Mouse (Mus musculus): ENCODE data around the gene Man2b1. TPM values are rescaled to one million over a fixed set of nuclear protein-coding genes. Genes with fewer than 3 reads are reported as not detected.
A peak's percentile ranks its signal among the peaks of the same experiment; 100 is the strongest.
"Not testable (repeated sequence)": the region's sequence is repeated elsewhere in the genome, so short reads cannot be mapped to it uniquely, and the experiment has no call there.

The Man2b1 gene
- total RNA-seq, 2 experiments from 2014 or later, result 30.4 to 37.8 TPM

DNA sequence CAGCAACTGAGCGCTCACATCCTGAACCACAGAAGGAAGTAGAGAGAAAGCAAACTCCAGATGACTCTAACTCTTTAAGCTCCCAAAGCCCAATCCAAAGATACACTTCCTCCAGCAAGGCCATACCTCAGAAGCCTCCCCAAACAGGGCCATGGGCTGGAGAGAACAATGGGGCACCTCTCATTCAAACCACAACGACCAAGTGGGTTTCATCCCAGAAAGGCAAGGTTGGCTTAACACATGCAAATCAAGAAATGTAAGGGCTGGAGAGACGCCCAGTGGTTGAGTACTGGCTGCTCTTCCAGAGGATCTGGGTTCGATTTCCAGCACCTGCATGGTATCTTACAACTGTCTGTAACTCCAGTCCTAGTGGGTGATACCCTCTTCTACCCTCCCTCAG lies 32.4 kb downstream of the Man2b1 start:
- intact Hi-C loops (cut with DNase I), result no loop called here
- DNase-seq, result no peak

DNA sequence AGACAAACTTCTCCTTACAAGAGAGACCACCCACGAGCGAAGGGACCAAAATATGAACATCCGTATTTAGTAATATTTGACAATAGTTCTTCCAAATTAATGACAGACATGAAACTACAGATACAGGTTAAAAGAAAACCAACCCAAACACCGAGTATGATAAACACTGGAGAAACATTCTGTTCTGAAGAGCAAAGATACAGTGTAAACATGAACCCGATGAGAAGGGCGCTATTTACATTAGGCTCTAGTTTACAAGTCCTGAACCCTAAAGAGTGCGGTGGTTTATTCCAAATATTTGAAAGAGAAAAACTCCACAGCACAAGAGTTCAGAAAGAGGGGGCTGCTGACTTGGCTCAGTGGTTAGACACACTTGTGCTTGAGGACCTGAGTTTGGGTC lies 33.9 kb downstream of the Man2b1 start:
- intact Hi-C loops (cut with DNase I), result no loop called here
- DNase-seq, result no peak

DNA sequence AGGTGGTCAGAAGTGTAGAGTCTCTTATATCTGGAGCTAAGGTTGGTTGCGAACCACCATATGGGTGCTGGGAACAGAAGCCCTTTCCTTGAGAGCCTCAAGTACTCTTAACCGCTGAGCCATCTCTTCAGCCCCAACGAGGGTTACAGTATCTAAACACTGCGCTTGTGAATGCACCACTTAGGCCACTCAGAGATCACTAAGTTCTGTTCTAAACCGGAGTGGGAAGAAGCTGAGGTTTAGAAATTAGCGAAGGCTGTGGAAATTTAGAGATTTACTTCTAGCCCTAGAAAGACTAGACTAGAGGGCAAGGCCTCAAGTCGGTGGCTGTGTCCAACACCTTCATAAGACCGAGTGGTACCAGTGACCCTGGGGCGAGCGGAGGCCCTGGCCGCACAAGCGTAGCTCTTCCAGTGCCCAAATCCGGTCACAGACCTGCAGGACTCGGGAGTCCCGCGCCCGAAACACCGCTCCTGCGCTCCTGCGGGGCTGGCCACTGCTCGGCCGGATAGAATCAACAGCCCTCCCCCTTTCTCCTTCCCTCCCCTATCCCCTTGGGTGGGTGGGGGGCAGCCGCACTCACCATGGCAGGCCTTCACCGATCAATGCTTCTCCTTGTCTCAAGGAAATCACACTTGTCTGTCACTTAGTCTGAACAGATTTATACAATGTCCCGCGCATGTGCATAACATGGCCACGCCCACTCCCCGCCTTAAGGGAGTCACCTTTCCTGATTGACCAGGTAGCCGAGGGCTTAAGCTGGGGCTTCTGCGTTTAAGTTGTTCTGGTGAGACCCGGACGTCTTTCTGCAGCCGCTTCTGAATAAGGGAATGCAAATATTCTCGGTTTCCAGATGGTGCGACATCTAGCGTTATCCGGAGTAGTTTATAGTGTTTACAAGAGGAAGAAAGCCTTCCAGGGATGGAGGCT lies 36.2 kb downstream of the Man2b1 start:
- DNase-seq, result peak; percentile 71 to 81
- intact Hi-C loops (cut with DNase I), result no loop called here

DNA sequence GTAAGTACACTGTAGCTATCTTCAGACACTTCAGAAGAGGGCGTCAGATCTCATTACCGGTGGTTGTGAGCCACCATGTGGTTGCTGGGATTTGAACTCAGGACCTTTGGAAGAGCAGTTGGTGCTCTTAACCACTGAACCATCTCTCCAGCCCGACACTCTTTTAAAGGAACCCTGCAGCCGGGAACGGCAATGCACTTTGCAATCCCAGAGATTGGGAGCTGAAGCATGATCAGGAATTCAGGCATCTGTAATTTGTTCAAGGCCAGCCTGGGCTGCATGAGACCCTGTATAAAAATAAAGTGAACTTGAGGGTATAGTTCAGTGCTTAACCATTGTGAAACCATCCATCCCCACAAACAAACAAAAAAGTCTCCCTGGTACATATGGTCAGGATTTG lies 37.2 kb downstream of the Man2b1 start:
- DNase-seq; intact Hi-C loops (cut with DNase I): not testable (repeated sequence)

DNA sequence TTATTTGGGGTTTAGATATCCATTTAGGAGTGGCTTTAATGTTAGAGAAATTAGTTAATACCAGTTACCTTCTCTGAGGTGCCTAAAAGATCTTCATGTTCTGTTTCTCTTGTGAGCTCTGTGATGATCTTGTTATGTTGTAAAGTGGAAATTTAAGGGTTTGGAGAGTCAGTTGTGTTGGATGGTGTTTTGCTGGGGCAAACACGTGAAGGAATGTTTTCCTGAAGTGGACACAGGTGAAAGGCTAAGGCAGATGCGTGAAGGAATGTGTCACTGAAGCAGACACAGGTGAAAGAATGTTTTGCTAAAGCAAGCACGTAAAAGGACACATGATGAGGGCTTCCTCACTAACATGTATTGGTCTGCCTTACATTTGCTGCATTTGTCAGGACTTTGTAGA lies 39.9 kb downstream of the Man2b1 start, which contains the start of gene Zfp791:
Gene Zfp791 (minus strand): TSS at position 101 of the 400 bp plus-strand sequence.
- intact Hi-C loops (cut with DNase I), result no loop called here

DNA sequence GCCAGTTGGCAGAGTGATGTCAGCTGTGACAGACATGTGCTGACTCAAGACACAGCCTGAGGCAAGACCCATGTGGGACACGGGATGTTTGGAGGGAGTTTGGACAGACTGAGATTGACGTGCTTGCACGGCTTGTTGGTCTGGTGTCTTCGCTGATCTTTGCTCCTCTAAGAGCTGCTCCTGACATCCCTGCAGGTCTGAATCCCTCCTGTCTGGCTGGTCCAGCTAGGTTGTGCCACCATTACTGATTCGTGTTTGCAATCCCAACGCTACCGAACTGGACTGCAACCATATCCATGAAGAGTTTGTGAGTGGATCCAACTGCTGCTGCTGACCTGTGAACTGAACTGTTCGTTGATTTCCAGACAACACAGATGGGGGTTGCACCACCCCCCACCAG lies 40.6 kb downstream of the Man2b1 start:
- no peak for DNase-seq
- intact Hi-C loops (cut with DNase I), result no loop called here

More for the DNA sequence above, 39.9 kb downstream of the Man2b1 start, which contains the start of gene Zfp791:
- DNase-seq, result no peak

DNA sequence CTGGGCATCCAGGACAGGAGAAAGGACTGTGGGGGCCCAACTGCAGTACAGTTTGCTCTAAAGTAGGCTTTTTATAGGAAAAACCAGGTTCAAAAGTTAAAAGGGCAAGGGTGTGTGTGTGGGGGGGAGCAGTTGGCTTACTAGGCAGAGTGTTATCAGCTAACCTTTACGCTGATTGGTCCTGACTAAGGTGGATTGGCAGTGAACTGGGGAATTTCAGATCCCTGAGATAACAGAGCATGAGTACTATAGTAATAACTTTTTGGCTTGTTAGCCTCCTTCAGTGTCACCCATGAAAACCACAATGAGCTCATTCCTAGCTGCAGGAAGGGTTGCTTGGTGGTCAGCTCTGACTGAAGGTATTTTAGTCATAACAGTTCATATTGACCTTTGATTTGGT lies 49.3 kb downstream of the Man2b1 start:
- no peak for DNase-seq
- intact Hi-C loops (cut with DNase I), result no loop called here

DNA sequence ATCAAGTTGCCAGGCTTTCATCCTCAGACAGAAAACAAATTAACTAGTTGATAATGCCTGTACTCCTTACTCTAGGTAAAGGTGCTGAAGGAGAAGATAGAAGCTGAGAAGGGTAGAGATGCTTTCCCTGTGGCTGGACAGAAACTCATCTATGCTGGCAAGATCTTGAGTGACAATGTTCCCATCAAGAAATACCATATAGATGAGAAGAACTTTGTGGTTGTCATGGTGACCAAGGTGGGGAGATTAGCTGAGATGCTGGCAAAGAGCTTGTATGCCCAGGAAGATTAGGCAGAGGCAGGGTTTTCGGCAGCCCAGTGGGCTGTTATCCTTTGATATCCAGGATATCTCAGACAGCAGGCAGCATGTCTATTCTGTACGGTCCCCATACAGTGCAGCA lies 52.6 kb downstream of the Man2b1 start:
- intact Hi-C loops (cut with DNase I), result not testable (repeated sequence)

DNA sequence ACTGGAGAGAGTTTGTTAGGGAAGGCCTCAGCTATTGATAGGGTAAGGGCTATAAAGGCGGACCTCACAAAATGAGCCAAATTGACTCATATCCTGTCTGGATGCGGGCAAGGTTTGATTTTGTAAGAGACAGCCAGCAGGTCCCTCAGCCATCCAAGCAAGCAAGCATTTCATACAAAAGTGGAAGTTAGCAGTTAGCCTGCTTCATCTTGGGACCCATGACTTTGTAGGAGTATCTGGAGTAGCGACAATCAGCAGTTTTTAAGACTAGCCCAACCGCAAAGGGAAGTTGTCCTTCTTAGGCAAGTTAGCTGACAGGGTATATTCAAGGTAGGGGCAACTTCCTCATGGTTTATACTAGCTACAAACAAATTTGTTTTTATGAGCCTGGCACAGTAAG lies 59.4 kb downstream of the Man2b1 start:
- intact Hi-C loops (cut with DNase I), result no loop called here
- DNase-seq, result no peak

More for the DNA sequence above, 52.6 kb downstream of the Man2b1 start:
- not testable (repeated sequence) for DNase-seq

Small RNAs within 50 kb of the gene (microRNA-seq; reads per million reads assigned to microRNA genes)
- gene Gm23388, result 0 reads per million in 2 experiments
- gene Mir7070, result 0 to 6.5 reads per million in 2 experiments

Other genes starting within 250 kb of the Man2b1 start
- 10 to 100 TPM; 78.9 to 79.9 TPM for gene Rad23a, start 242.6 kb upstream of the Man2b1 start, total RNA-seq (2021)
- 100 to 1,000 TPM; 262 to 331 TPM for gene Calr, start 236.3 kb upstream of the Man2b1 start, total RNA-seq (2021)
- gene Farsa, start 226.3 kb upstream of the Man2b1 start, total RNA-seq (2021), result 10 to 100 TPM; 23.7 to 27.8 TPM
- gene Syce2, start 211.2 kb upstream of the Man2b1 start, total RNA-seq (2021), result 1 to 10 TPM; 2.2 to 3.7 TPM
- 10 to 100 TPM; 41.4 to 42.0 TPM for gene Gcdh, start 189.3 kb upstream of the Man2b1 start, total RNA-seq (2021)
- not detected for gene Klf1, start 181.3 kb upstream of the Man2b1 start, total RNA-seq (2021)
- 1 to 10 TPM; 5.9 to 7.3 TPM for gene Dnase2a, start 174.7 kb upstream of the Man2b1 start, total RNA-seq (2021)
- not detected for gene Mast1, start 145.9 kb upstream of the Man2b1 start, total RNA-seq (2021)
- gene Rtbdn, start 136.3 kb upstream of the Man2b1 start, total RNA-seq (2021), result not detected
- 1 to 10 TPM; 1.1 to 2.7 TPM for gene Gm49661, start 113.8 kb upstream of the Man2b1 start, total RNA-seq (2021)
- 100 to 1,000 TPM; 627 to 727 TPM for gene Prdx2, start 113.7 kb upstream of the Man2b1 start, total RNA-seq (2021)
- gene Rnaseh2a, start 113.5 kb upstream of the Man2b1 start, total RNA-seq (2021), result 10 to 100 TPM; 39.7 to 50.7 TPM
- gene Junb, start 104.6 kb upstream of the Man2b1 start, total RNA-seq (2021), result 10 to 100 TPM; 11.2 to 13.9 TPM
- 1 to 10 TPM; 1.6 to 2.0 TPM for gene Hook2, start 92.7 kb upstream of the Man2b1 start, total RNA-seq (2021)
- not detected for gene Best2, start 68.7 kb upstream of the Man2b1 start, total RNA-seq (2021)
- gene Asna1, start 58.0 kb upstream of the Man2b1 start, total RNA-seq (2021), result 10 to 100 TPM; 65.7 to 67.1 TPM
- gene Trir, start 56.4 kb upstream of the Man2b1 start, total RNA-seq (2021), result 10 to 100 TPM; 90.8 to 99.1 TPM
- gene Tnpo2, start 46.4 kb upstream of the Man2b1 start, total RNA-seq (2021), result 10 to 100 TPM; 28.0 to 42.2 TPM
- 1 to 10 TPM; 6.8 to 9.1 TPM for gene Fbxw9, start 23.2 kb upstream of the Man2b1 start, total RNA-seq (2021)
- not detected for gene Gm5741, start 15.3 kb upstream of the Man2b1 start, total RNA-seq (2021)
- gene Dhps, start 11.5 kb upstream of the Man2b1 start, total RNA-seq (2021), result 10 to 100 TPM; 23.5 to 27.8 TPM
- gene Wdr83os, start 2.5 kb upstream of the Man2b1 start, total RNA-seq (2021), result 10 to 100 TPM; 37.0 to 40.2 TPM
- 10 to 100 TPM; 27.2 to 27.6 TPM for gene Wdr83, start 2.0 kb upstream of the Man2b1 start, total RNA-seq (2021)
- gene Zfp791, start 39.8 kb downstream of the Man2b1 start, total RNA-seq (2021), result 1 to 10 TPM; 2.0 to 2.5 TPM
- not detected for gene Cks1brt, start 68.7 kb downstream of the Man2b1 start, total RNA-seq (2021)
- not detected for gene Olfr371, start 142.7 kb downstream of the Man2b1 start, total RNA-seq (2021)
- 10 to 100 TPM in 1 of 2 experiments, 1 to 10 TPM in 1; 9.7 to 10.9 TPM for gene Orc6, start 216.4 kb downstream of the Man2b1 start, total RNA-seq (2021)
- gene Vps35, start 216.5 kb downstream of the Man2b1 start, total RNA-seq (2021), result 10 to 100 TPM; 64.2 to 68.4 TPM

All from heart, postnatal 14 days (tissue).